Mouse (Mus musculus) left cerebral cortex, adult 8-10 months (tissue): ENCODE measurements at regions not wholly inside any gene's neighbourhood (a gene's known extent, or its start where the extent isn't known, plus 50 kb on each side); places are given as distances from the start of the nearest gene placed in this dataset.

ENCODE experiments used
- DNase-seq, 2 experiments: peaks; one replicate each; pipeline ENCODE4 v3.0.0; 2022; ENCODE audit warnings: low spot score in 2 of 2

GRCm38 (mm10) chr17:48880590-48880989 is 51.6 kb upstream of the Lrfn2 start:
- no peak for DNase-seq

DNA sequence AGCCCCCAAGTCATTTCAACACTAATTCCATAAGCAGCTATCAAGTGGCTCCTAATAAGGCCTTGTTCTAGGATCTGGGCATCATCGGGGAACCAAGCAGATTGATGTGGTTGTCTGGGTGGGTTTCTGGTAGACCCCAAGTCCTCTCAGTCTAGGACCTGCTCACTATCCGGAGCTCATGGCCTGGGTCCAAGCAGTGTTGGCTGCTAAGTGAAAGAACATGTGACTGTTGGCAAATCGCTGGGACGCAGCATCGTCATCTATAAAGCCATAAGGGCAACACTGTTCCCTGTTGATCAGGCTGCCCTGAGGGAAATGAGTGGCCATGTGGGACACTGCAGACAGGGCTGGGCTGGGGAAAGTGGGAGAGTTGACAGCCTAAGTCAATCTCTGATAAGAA is 50.2 kb upstream of the Lrfn2 start:
- DNase-seq: no peak
